Mouse (Mus musculus) midbrain, embryonic 13.5 days (tissue): ENCODE data around the gene Alg11. TPM values are rescaled to one million over a fixed set of nuclear protein-coding genes. Genes with fewer than 3 reads are reported as not detected.
A peak's percentile ranks its signal among the peaks of the same experiment; 100 is the strongest.

Experiments used
- ATAC-seq: fragments of 200-750 bp; cut with Nextera tagmentation; 2 replicates; pipeline ENCODE4 v1.8.0; 2017; ENCODE audit warnings: mild to moderate bottlenecking, moderate TSS enrichment, moderate library complexity
- H3K27ac ChIP-seq: fragments of 300-500 bp; sonication (generic); 2 replicates; pipeline ENCODE4 v1.5.1; 2015; ENCODE audit warnings: inconsistent platforms, mild to moderate bottlenecking, moderate library complexity
- H3K27me3 ChIP-seq: fragments of 300-500 bp; sonication (generic); 2 replicates; pipeline ENCODE4 v1.6.1; 2015; ENCODE audit warnings: mild to moderate bottlenecking, inconsistent platforms
- H3K36me3 ChIP-seq: fragments of 300-500 bp; sonication (generic); 2 replicates; pipeline ENCODE4 v1.6.1; 2015; ENCODE audit warnings: mild to moderate bottlenecking, inconsistent platforms
- H3K4me1 ChIP-seq: fragments of 300-500 bp; sonication (generic); replicated peaks from 2 replicates; pipeline ENCODE4 v1.6.1; 2015; ENCODE audit warnings: inconsistent platforms
- H3K4me2 ChIP-seq: fragments of 300-500 bp; sonication (generic); replicated peaks from 2 replicates; pipeline ENCODE4 v1.6.1; 2015; ENCODE audit warnings: moderate library complexity, mild to moderate bottlenecking, inconsistent platforms
- H3K4me3 ChIP-seq: fragments of 300-500 bp; sonication (generic); replicated peaks from 2 replicates; pipeline ENCODE4 v1.5.1; 2015; ENCODE audit warnings: mild to moderate bottlenecking, inconsistent platforms
- H3K9ac ChIP-seq: fragments of 300-500 bp; sonication (generic); replicated peaks from 2 replicates; pipeline ENCODE4 v1.6.1; 2015; ENCODE audit warnings: mild to moderate bottlenecking, inconsistent platforms
- H3K9me3 ChIP-seq: fragments of 300-500 bp; sonication (generic); 2 replicates; pipeline ENCODE4 v1.6.1; 2016; ENCODE audit warnings: mild to moderate bottlenecking, inconsistent platforms
- WGBS: fragments of 180-500 bp; shearing (Covaris S2); methylation state at CpG from one replicate; pipeline ENCODE4 v1.1.7; 2015; 5-methylcytosine and 5-hydroxymethylcytosine counted together
- polyA plus RNA-seq: library from polyadenylated mRNA; unstranded; fragments of >200 nt; fragmentation: Nextera tagmentation; extraction: Ambion mirVana; gene quantifications from 2 replicates; pipeline ENCODE4 v1.2.1, GENCODE M21; 2015

The Alg11 gene
- polyA plus RNA-seq, 1 experiment from 2014 or later = 38.4 TPM

GRCm38 (mm10) chr8:22089226-22089625 is 28.7 kb downstream of the Alg11 start:
- Histone ChIP-seq H3K4me3 (no peak overlapping the region), H3K4me2 (no peak overlapping the region), H3K9me3 (no peaks in the 10 kb centered on the region), H3K9ac (no peak overlapping the region), H3K27ac (no peak overlapping the region), H3K4me1 (0 out of 2 replicates have a peak, but pooled peaks cover 4% of the 10 kb centered on the region), H3K36me3 (no peaks in the 10 kb centered on the region), H3K27me3 (no peaks in the 10 kb centered on the region)
- WGBS = 89% methylated on average over 4 of the region's 4 CpGs
- ATAC-seq = no peak

DNA sequence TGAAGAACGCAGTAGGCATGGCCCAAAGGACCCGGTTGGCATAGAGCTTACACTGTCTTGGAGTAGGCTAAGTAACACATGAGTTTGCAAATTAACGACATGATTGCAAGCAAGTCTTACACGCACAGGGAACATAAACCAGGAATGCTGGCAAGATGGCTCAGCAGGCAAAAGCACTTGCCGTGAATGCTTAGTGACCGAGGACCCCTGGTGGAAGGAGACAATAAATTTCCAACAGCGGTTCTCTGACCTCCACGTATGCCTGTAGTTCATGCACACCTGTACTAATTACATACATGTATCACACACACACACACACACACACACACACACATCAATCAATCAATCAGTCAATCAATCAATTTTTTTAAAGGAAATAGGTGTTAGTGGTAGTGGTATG is 31.0 kb downstream of the Alg11 start:
- Histone ChIP-seq H3K4me3 (no peak overlapping the region), H3K36me3 (no peaks in the 10 kb centered on the region), H3K4me2 (no peak overlapping the region), H3K9ac (no peak overlapping the region), H3K27me3 (no peaks in the 10 kb centered on the region), H3K9me3 (no peaks in the 10 kb centered on the region), H3K4me1 (no peaks in the 10 kb centered on the region), H3K27ac (no peak overlapping the region)
- peak; percentile 48; the same call in 1 of the 2 replicates for ATAC-seq
- 45% methylated on average over 8 of the region's 8 CpGs for WGBS

GRCm38 (mm10) chr8:22107020-22107419 is 46.5 kb downstream of the Alg11 start:
- Histone ChIP-seq H3K4me1 (no peaks in the 10 kb centered on the region), H3K27ac (no peak overlapping the region), H3K9ac (no peak overlapping the region), H3K4me2 (no peak overlapping the region), H3K27me3 (no peaks in the 10 kb centered on the region), H3K4me3 (no peak overlapping the region), H3K36me3 (no peaks in the 10 kb centered on the region), H3K9me3 (no peaks in the 10 kb centered on the region)
- WGBS = 81% methylated on average over 4 of the region's 4 CpGs
- no peak for ATAC-seq

Other genes starting within 250 kb of the Alg11 start
- not detected in 2 replicates for gene Defb50, start 237.2 kb upstream of the Alg11 start, polyA plus RNA-seq
- 0.70 TPM in 1 of 2 replicates, not detected in the other for gene Defb2, start 220.8 kb upstream of the Alg11 start, polyA plus RNA-seq
- not detected in 2 replicates for gene Defb10, start 201.8 kb upstream of the Alg11 start, polyA plus RNA-seq
- not detected in 2 replicates for gene Defb9, start 175.3 kb upstream of the Alg11 start, polyA plus RNA-seq
- 2.0 and 4.2 TPM in 2 replicates for gene Defb11, start 154.3 kb upstream of the Alg11 start, polyA plus RNA-seq
- gene Defb15, start 128.0 kb upstream of the Alg11 start, polyA plus RNA-seq = not detected in 2 replicates
- gene Defb35, start 122.4 kb upstream of the Alg11 start, polyA plus RNA-seq = not detected in 2 replicates
- not detected in 2 replicates for gene Defb13, start 114.0 kb upstream of the Alg11 start, polyA plus RNA-seq
- not detected in 2 replicates for gene Fam90a1a, start 102.0 kb upstream of the Alg11 start, polyA plus RNA-seq
- not detected in 2 replicates for gene Ccdc70, start 90.9 kb upstream of the Alg11 start, polyA plus RNA-seq
- 1.4 and 1.5 TPM in 2 replicates for gene Atp7b, start 416 bp upstream of the Alg11 start, polyA plus RNA-seq
- 0.36 and 0.43 TPM in 2 replicates for gene Nek5, start 64.3 kb downstream of the Alg11 start, polyA plus RNA-seq
- 8.9 and 9.1 TPM in 2 replicates for gene Nek3, start 105.7 kb downstream of the Alg11 start, polyA plus RNA-seq
- 26.8 and 27.5 TPM in 2 replicates for gene Ckap2, start 125.1 kb downstream of the Alg11 start, polyA plus RNA-seq
- gene Vps36, start 132.1 kb downstream of the Alg11 start, polyA plus RNA-seq = 39.9 and 43.2 TPM in 2 replicates
- gene Thsd1, start 166.6 kb downstream of the Alg11 start, polyA plus RNA-seq = 6.1 and 6.9 TPM in 2 replicates
- not detected in 2 replicates for gene Tpte, start 222.7 kb downstream of the Alg11 start, polyA plus RNA-seq